Mouse (Mus musculus): ENCODE measurements at regions not wholly inside any gene's neighbourhood (a gene's known extent, or its start where the extent isn't known, plus 50 kb on each side); places are given as distances from the start of the nearest gene placed in this dataset. TPM values are rescaled to one million over a fixed set of nuclear protein-coding genes. Genes with fewer than 3 reads are reported as not detected.

DNA sequence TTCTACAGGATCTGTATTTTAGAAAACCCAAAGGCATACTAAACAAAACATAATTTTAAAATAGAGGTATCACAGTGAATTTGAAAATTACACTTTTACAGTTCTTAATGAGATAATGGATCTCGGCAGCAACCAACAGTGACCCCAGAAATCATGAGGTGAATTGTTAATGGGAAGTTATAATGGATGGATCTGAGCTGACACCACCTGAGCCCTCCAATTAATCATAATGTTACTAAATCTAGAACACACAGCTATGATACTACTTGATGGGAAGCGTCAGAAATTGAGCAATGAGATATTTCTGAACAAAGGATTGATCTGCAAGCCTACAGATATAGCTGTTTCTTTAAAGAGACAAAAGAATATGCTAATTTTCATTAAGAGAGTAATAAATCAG is 75.2 kb upstream of the Pex5l start:
- no peak overlapping the region for H3K4me3 ChIP-seq (ENCODE audit: low read depth, low read length)
- H3K9me3 ChIP-seq (ENCODE audit: control insufficient read depth, low read length) = no peaks in the 10 kb centered on the region
- no peaks in the 10 kb centered on the region for H3K27me3 ChIP-seq (replicated peaks; ENCODE audit: control insufficient read depth, insufficient read depth, low read length)
- ATAC-seq (ENCODE audit: low read depth) (no peak), DNase-seq (ENCODE audit: low spot score) (no peak)
- H3K27ac ChIP-seq (replicated peaks; ENCODE audit: low read depth, low read length) = no peak overlapping the region
- no peak overlapping the region for H3K4me2 ChIP-seq (ENCODE audit: low read depth, low read length)
- WGBS = 75% methylated on average over 2 of the region's 2 CpGs
- no peak overlapping the region for H3K9ac ChIP-seq (ENCODE audit: low read depth, low read length)
- H3K36me3 ChIP-seq (ENCODE audit: control insufficient read depth, insufficient read depth, low read length) = no peaks in the 10 kb centered on the region
- no peaks in the 10 kb centered on the region for H3K4me1 ChIP-seq (ENCODE audit: control insufficient read depth, insufficient read depth, low read length)

DNA sequence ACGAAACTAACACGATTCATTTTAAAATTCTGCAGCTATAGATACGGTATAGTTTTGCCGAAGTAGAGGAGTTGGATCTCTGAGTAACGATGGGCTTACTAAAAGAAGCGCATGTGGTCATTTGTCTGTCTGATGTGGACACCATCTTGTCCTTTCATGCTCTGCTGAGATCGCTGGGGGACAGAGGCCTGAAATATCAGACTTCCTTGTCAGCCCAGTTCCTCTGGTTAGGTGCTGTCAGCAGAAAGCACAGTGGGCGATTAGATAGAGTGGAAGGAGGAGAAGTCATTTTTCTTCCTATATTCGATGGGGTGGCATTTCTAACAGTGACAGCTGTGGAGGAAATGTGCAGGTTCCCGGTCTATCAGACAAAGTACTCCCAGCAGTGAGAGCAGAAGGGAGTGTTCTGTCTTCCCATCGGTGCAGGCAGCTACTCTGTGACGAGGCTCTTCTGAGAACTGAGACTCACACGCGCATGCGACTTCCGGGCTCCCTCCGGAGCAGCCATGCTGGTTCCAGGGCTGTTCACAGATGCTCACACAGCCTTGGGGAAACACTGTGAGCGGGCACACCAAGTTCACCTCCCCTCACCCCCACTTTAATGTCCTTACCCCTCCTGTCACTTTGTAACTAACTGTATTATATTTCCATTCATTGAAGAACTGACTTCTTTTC is 74.5 kb upstream of the Pex5l start:
- peak; percentile 17 for DNase-seq (ENCODE audit: low spot score)
- Histone ChIP-seq H3K36me3 (ENCODE audit: control insufficient read depth, insufficient read depth, low read length) (no peaks in the 10 kb centered on the region), H3K9me3 (ENCODE audit: control insufficient read depth, low read length) (no peaks in the 10 kb centered on the region), H3K4me3 (ENCODE audit: low read depth, low read length) (no peak overlapping the region), H3K27ac (replicated peaks; ENCODE audit: low read depth, low read length) (no peak overlapping the region), H3K4me2 (ENCODE audit: low read depth, low read length) (0 out of 2 replicates have a peak overlapping the region, but pooled peaks have one; percentile 5), H3K27me3 (replicated peaks; ENCODE audit: control insufficient read depth, insufficient read depth, low read length) (no peaks in the 10 kb centered on the region), H3K4me1 (ENCODE audit: control insufficient read depth, insufficient read depth, low read length) (no peaks in the 10 kb centered on the region), H3K9ac (ENCODE audit: low read depth, low read length) (no peak overlapping the region)
- 55% methylated on average over 18 of the region's 18 CpGs for WGBS
- peak; percentile 55; the same call in 1 of the 2 replicates for ATAC-seq (ENCODE audit: low read depth)

DNA sequence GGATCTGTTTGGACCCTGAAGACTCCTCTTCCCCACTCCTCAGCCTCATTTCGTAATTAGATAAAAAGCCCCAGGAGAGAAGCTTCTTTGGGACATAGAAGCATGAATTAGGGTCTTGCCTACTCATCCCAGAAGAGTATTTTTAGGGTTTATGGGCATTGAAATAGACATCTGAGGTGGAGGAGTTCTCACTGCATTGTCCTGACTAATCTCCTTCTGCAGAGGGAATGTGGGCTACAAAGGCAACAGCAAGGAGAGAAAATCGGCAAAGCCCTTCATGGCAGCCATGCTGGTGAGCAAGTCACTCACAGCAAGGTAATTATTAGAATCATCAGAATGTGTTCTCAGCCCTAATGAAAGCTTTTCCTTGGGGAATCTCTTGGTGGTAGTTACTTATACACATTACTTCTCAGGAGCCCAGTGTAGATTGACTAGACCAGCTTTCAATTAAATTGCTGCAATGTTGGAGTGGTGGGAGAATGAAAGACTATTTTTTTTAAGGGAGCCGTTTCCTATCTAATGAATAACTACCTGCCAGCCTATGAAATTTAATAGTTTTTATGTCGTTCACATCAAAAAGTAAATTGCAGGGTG is 68.3 kb upstream of the Pex5l start:
- H3K4me3 ChIP-seq (ENCODE audit: low read depth, low read length) = no peak overlapping the region
- H3K4me2 ChIP-seq (ENCODE audit: low read depth, low read length) = no peak overlapping the region
- no peaks in the 10 kb centered on the region for H3K36me3 ChIP-seq (ENCODE audit: control insufficient read depth, insufficient read depth, low read length)
- no peaks in the 10 kb centered on the region for H3K4me1 ChIP-seq (ENCODE audit: control insufficient read depth, insufficient read depth, low read length)
- WGBS = 70% methylated on average over 4 of the region's 4 CpGs
- H3K27ac ChIP-seq (replicated peaks; ENCODE audit: low read depth, low read length) = no peak overlapping the region
- no peak for DNase-seq (ENCODE audit: low spot score)
- no peaks in the 10 kb centered on the region for H3K9me3 ChIP-seq (ENCODE audit: control insufficient read depth, low read length)
- no peak for ATAC-seq (ENCODE audit: low read depth)
- H3K9ac ChIP-seq (ENCODE audit: low read depth, low read length) = no peak overlapping the region
- H3K27me3 ChIP-seq (replicated peaks; ENCODE audit: control insufficient read depth, insufficient read depth, low read length) = no peaks in the 10 kb centered on the region

Small RNAs in the stretch of these regions (microRNA-seq; reads per million reads assigned to microRNA genes)
- not detected for gene Gm27974 (ENCODE audit: borderline number of aligned reads)
